Mouse (Mus musculus): ENCODE measurements at regions not wholly inside any gene's neighbourhood (a gene's known extent, or its start where the extent isn't known, plus 50 kb on each side); places are given as distances from the start of the nearest gene placed in this dataset.

DNA sequence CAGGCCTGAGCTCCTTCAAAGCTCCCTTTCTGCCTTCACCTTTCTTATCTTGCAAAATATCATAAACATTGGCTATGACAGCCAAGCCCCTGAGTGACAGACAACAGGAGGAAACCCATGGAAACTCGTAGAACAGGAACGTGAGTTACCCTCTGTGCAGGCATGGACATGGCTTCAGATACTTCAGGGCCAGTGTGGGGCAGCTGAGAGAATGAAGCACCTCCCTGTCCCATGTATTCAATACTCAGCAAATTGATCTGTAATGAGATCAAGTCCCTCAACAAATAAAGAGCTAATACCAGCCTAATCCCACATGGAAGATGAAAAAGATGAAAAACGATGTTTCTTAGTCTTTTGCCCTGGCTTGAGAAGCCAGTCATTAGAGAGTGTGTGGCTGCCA, 249.5 kb downstream of the Maf start:
- TF ChIP-seq CTCF (IDR thresholded peaks at IDR 0.05; ENCODE audit: control insufficient read depth, insufficient read depth, low read length) = no peak
- no peak for TF ChIP-seq POLR2A (IDR thresholded peaks at IDR 0.05; ENCODE audit: borderline replicate concordance, control insufficient read depth, low read depth, low read length)
